ENCODE assay signal across 24 mouse cellular contexts in the genomic region with DNA sequence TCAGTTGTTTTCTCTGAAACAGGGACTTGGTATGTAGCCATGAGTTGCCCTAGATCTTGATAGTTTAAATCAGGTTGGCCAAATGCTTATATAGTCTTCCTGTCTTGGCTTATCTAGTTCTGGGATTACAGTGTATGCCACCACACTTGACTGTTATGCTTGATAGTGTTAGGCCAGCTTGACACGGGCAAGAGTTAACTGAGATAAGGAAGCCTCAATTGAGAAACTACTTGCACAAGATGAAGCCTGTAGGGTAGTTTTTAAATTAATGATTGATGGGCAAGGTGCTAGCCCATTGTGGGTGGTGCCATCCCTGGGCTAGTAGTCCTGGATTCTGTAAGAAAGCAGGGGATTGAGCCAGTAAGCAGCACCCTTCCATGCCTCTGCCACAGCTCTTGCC. TPM values are rescaled to one million over a fixed set of nuclear protein-coding genes. Genes with fewer than 3 reads are reported as not detected.
DNase-seq lines count a peak whose midpoint lies in the region; ATAC-seq and TF ChIP-seq lines count a peak whose summit lies in the region.
"Had no signal": no experiment of that assay in that cellular context is flagged by ENCODE, and none has a peak within 500 bp of the region (broad histone marks: within the 10 kb centered on the region; RNA-seq: fewer than 3 reads in every experiment).

No protein-coding gene starts in this region.

- DNase-seq in kidney, adult 2 months: peak; percentile 51
- no peak for DNase-seq in kidney, postnatal 14 days
- peak; percentile 36 for DNase-seq in G1E (ENCODE audit: low spot score)
- peak; percentile 59 for DNase-seq in c-Kit-positive CD71-positive TER-119-positive erythroid progenitor cells, embryonic 14.5 days (ENCODE audit: low spot score)
- DNase-seq in urinary bladder, postnatal 25 days (ENCODE audit: low spot score): no peak
- no peak for DNase-seq in heart, embryonic 10.5 days (ENCODE audit: low spot score)
- DNase-seq: adrenal gland, adult 8-10 months; cerebellum, adult 11-12 months; cerebellum, postnatal 14 days; embryo, embryonic 11 days; forebrain, postnatal 0 days; heart, postnatal 36 days; kidney, postnatal 10 days; layer of hippocampus, postnatal 36 days; lung, postnatal 10 days; right cerebral cortex, postnatal 25 days had no signal

- no peak overlapping the region for H3K27ac ChIP-seq in kidney, adult 2 months (ENCODE audit: insufficient read depth, low read depth, low read length)
- H3K27ac ChIP-seq in liver, embryonic 16.5 days (ENCODE audit: low read length): peak overlapping the region; percentile 59
- H3K27ac ChIP-seq in heart, embryonic 10.5 days: no peak overlapping the region
- H3K27ac ChIP-seq: forebrain, embryonic 10.5 days; hindbrain, embryonic 15.5 days; layer of hippocampus, adult 2 months had no signal

- H3K4me3 ChIP-seq in kidney, adult 2 months (ENCODE audit: insufficient read depth, low read depth, low read length): no peak overlapping the region
- H3K4me3 ChIP-seq in G1E (ENCODE audit: low read depth, low read length): peak overlapping the region; percentile 16; the same call in 1 of the 2 replicates
- H3K4me3 ChIP-seq in liver, embryonic 16.5 days (ENCODE audit: low read depth, low read length): peak overlapping the region; percentile 2; the same call in 1 of the 2 replicates
- no peak overlapping the region for H3K4me3 ChIP-seq in heart, embryonic 10.5 days
- H3K4me3 ChIP-seq: forebrain, embryonic 10.5 days; heart, embryonic 12.5 days; hindbrain, embryonic 15.5 days; layer of hippocampus, adult 2 months had no signal

- peak; percentile 69 for ATAC-seq in G1E (ENCODE audit: extremely low read depth, insufficient number of reproducible peaks, low FRiP score, poor library complexity, severe bottlenecking)
- peak; percentile 62 for ATAC-seq in liver, embryonic 16.5 days (ENCODE audit: low read depth)
- ATAC-seq: forebrain, postnatal 0 days; intestine, embryonic 16.5 days; Patski had no signal

- peak overlapping the region; percentile 40 for H3K4me2 ChIP-seq in liver, embryonic 16.5 days (ENCODE audit: low read depth, low read length)
- H3K4me2 ChIP-seq: heart, embryonic 12.5 days; hindbrain, embryonic 15.5 days had no signal

- 0 out of 2 replicates have a peak overlapping the region, but pooled peaks have one; percentile 6 for H3K9ac ChIP-seq in liver, embryonic 16.5 days (ENCODE audit: low read depth, low read length)
- H3K9ac ChIP-seq: forebrain, postnatal 0 days; heart, embryonic 12.5 days; hindbrain, embryonic 15.5 days had no signal

- no peak for TF ChIP-seq POLR2A in kidney, adult 2 months (IDR thresholded peaks at IDR 0.05; ENCODE audit: low read depth, low read length)

- no peak for TF ChIP-seq CTCF in kidney, adult 2 months (conservative IDR thresholded peaks at IDR 0.05; ENCODE audit: insufficient read depth, insufficient read length, low read depth, low read length)
- no peak for TF ChIP-seq CTCF in G1E (IDR thresholded peaks at IDR 0.05; ENCODE audit: low read depth, low read length)

- no peaks in the 10 kb centered on the region for H3K9me3 ChIP-seq in G1E (replicated peaks)
- no peaks in the 10 kb centered on the region for H3K9me3 ChIP-seq in liver, embryonic 16.5 days (replicated peaks; ENCODE audit: control insufficient read depth, low read length)
- H3K9me3 ChIP-seq in heart, embryonic 10.5 days: no peaks in the 10 kb centered on the region
- H3K9me3 ChIP-seq: forebrain, embryonic 10.5 days; heart, embryonic 12.5 days; hindbrain, embryonic 15.5 days had no signal

- H3K4me1 ChIP-seq in kidney, adult 2 months (ENCODE audit: control insufficient read depth, insufficient read depth, low read length): peaks cover 27% of the 10 kb centered on the region
- peaks cover 70% of the 10 kb centered on the region for H3K4me1 ChIP-seq in G1E (ENCODE audit: insufficient read depth, low read depth, low read length)
- peaks cover 47% of the 10 kb centered on the region for H3K4me1 ChIP-seq in liver, embryonic 16.5 days (ENCODE audit: control insufficient read depth, low read depth, low read length)
- H3K4me1 ChIP-seq in heart, embryonic 10.5 days: peaks cover 28% of the 10 kb centered on the region

- H3K27me3 ChIP-seq in kidney, adult 2 months (replicated peaks; ENCODE audit: control insufficient read depth, insufficient read depth, low read length): no peaks in the 10 kb centered on the region
- no peaks in the 10 kb centered on the region for H3K27me3 ChIP-seq in G1E (ENCODE audit: insufficient read depth, low read length)
- no peaks in the 10 kb centered on the region for H3K27me3 ChIP-seq in liver, embryonic 16.5 days (ENCODE audit: control insufficient read depth, insufficient read depth, low read depth, low read length)
- no peaks in the 10 kb centered on the region for H3K27me3 ChIP-seq in heart, embryonic 10.5 days (ENCODE audit: insufficient read depth, poor library complexity, severe bottlenecking)
- H3K27me3 ChIP-seq: heart, embryonic 12.5 days; hindbrain, embryonic 15.5 days; Patski had no signal

- H3K36me3 ChIP-seq in kidney, adult 2 months (ENCODE audit: control insufficient read depth, insufficient read depth, low read length): peaks cover 8% of the 10 kb centered on the region
- peaks cover 66% of the 10 kb centered on the region for H3K36me3 ChIP-seq in G1E (replicated peaks)
- peaks cover 13% of the 10 kb centered on the region for H3K36me3 ChIP-seq in liver, embryonic 16.5 days (ENCODE audit: control insufficient read depth, insufficient read depth)
- H3K36me3 ChIP-seq in heart, embryonic 10.5 days: peaks cover 30% of the 10 kb centered on the region

- WGBS in kidney, adult 2 months: 47% methylated on average over 1 of the region's 1 CpGs
- WGBS in liver, embryonic 16.5 days (ENCODE audit: insufficient replicate concordance): 9% methylated on average over 1 of the region's 1 CpGs
- 70% methylated on average over 1 of the region's 1 CpGs for WGBS in heart, embryonic 10.5 days

RNA-seq across cellular contexts. Expression of gene Lamp1, which starts 4.6 kb away (rescaled TPM):
- polyA plus RNA-seq in kidney, adult 2 months (2012; rRNA removed): 1,404 and 1,744 TPM in 2 replicates
- total RNA-seq in G1E (2014; fragmentation: Nextera tagmentation): 206 and 208 TPM in 2 replicates
- total RNA-seq in G1E (2017): 458 and 554 TPM in 2 replicates
- polyA plus RNA-seq in G1E (2012): 150 and 233 TPM in 2 replicates
- polyA plus RNA-seq in liver, embryonic 16.5 days (2015; fragmentation: Nextera tagmentation; extraction: Ambion mirVana): 181 and 197 TPM in 2 replicates
- polyA plus RNA-seq in heart, embryonic 10.5 days (2016; fragmentation: Nextera tagmentation; extraction: Ambion mirVana): 290 and 334 TPM in 2 replicates

RNA-seq across cellular contexts. Expression of gene Grtp1, which starts 36.9 kb away (rescaled TPM):
- polyA plus RNA-seq in kidney, adult 2 months (2012; rRNA removed): 66.4 and 71.2 TPM in 2 replicates
- total RNA-seq in G1E (2014; fragmentation: Nextera tagmentation) (11.5 and 17.4 TPM in 2 replicates), G1E (2017) (5.7 and 7.4 TPM in 2 replicates)
- 10.7 and 12.0 TPM in 2 replicates for polyA plus RNA-seq in G1E (2012)
- polyA plus RNA-seq in liver, embryonic 16.5 days (2015; fragmentation: Nextera tagmentation; extraction: Ambion mirVana): 6.8 and 8.8 TPM in 2 replicates
- 30.5 and 34.0 TPM in 2 replicates for polyA plus RNA-seq in heart, embryonic 10.5 days (2016; fragmentation: Nextera tagmentation; extraction: Ambion mirVana)
- total RNA-seq: granulocyte monocyte progenitor cell, adult 5-6 weeks had no signal

RNA-seq across cellular contexts. Expression of gene Cul4a, which starts 58.1 kb away (rescaled TPM):
- polyA plus RNA-seq in kidney, adult 2 months (2012; rRNA removed): 34.4 and 38.0 TPM in 2 replicates
- total RNA-seq in G1E (2014; fragmentation: Nextera tagmentation): 122 and 167 TPM in 2 replicates
- total RNA-seq in G1E (2017): 113 and 115 TPM in 2 replicates
- polyA plus RNA-seq in G1E (2012): 43.4 and 54.1 TPM in 2 replicates
- polyA plus RNA-seq in liver, embryonic 16.5 days (2015; fragmentation: Nextera tagmentation; extraction: Ambion mirVana): 72.1 and 76.1 TPM in 2 replicates
- polyA plus RNA-seq in heart, embryonic 10.5 days (2016; fragmentation: Nextera tagmentation; extraction: Ambion mirVana): 107 and 124 TPM in 2 replicates

RNA-seq across cellular contexts. Expression of gene Pcid2, which starts 58.3 kb away (rescaled TPM):
- polyA plus RNA-seq in kidney, adult 2 months (2012; rRNA removed): 17.3 and 18.7 TPM in 2 replicates
- 21.6 and 26.3 TPM in 2 replicates for total RNA-seq in G1E (2014; fragmentation: Nextera tagmentation)
- total RNA-seq in G1E (2017): 19.6 and 22.2 TPM in 2 replicates
- polyA plus RNA-seq in G1E (2012): 9.8 and 11.6 TPM in 2 replicates
- 13.1 and 14.3 TPM in 2 replicates for polyA plus RNA-seq in liver, embryonic 16.5 days (2015; fragmentation: Nextera tagmentation; extraction: Ambion mirVana)
- 33.0 and 39.4 TPM in 2 replicates for polyA plus RNA-seq in heart, embryonic 10.5 days (2016; fragmentation: Nextera tagmentation; extraction: Ambion mirVana)

Comparison
In these comparisons a context has a peak if more than half of its experiments do, and no peak if none do; other contexts are left out.
1. DNase-seq: peak in kidney, adult 2 months (single experiment), G1E (single experiment) and c-Kit-positive CD71-positive TER-119-positive erythroid progenitor cells, embryonic 14.5 days (single experiment); none in kidney, postnatal 14 days (single experiment), urinary bladder, postnatal 25 days (single experiment) and heart, embryonic 10.5 days (single experiment).
2. H3K4me3 ChIP-seq: peak in G1E (single experiment) and liver, embryonic 16.5 days (single experiment); none in kidney, adult 2 months (single experiment) and heart, embryonic 10.5 days (single experiment).